Mouse (Mus musculus) lung, postnatal 14 days (tissue): Measurements from ENCODE around the gene Khk.

Experiments used
- DNase-seq: peaks from one replicate; pipeline ENCODE4 v3.0.0; 2021

The Khk gene

GRCm38 (mm10) chr5:30914101-30914635 is 7.1 kb upstream of the Khk start:
- DNase-seq: no peak

DNA sequence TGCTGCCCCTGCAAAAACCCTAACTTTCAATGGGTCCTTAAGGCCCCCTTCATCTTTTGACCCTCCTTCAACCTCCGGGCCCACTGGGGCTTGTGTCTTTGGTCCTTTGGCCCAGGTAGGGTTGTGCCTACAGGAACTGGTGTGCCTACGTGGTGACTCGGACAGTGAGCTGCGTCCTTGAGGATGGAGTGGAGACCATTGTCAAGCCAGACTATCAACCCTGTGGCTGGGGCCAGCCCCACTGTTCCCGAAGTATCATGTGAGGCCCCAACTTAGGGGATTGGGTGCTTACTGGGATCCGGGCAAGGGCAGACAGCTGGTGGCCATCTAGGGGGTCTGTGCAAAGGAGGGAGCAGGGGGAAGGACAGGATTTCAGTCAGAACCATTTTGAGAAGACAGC is 6.4 kb upstream of the Khk start:
- DNase-seq: no peak

- DNase-seq: no peak
These were observed 5.8 kb upstream of the Khk start for GRCm38 (mm10) chr5:30915456-30915855.

DNA sequence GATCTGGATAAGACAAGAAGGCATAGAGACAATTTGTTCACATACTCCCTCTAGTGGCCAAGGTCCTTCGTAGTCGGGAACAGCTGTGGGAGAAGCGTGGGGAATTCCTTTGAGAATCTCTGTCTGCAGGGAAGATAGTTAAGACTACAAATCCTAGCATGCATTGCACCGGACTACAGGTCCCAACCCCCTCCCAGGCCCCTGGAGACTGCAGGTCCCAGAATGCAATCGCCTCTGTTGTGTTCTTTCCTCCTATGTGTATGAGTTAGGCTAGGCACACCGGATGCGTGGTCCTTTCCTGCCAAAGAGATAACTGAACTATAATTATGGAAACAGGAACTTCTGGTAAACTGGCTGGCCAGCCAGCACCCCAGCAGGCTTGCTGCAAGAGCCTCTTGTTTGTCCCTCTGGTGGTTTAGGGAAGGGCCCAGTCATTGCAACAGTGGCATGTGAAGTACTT is 5.2 kb upstream of the Khk start:
- peak; percentile 86 for DNase-seq

- DNase-seq: no peak
These were observed 4.4 kb upstream of the Khk start for GRCm38 (mm10) chr5:30916841-30917240.

DNA sequence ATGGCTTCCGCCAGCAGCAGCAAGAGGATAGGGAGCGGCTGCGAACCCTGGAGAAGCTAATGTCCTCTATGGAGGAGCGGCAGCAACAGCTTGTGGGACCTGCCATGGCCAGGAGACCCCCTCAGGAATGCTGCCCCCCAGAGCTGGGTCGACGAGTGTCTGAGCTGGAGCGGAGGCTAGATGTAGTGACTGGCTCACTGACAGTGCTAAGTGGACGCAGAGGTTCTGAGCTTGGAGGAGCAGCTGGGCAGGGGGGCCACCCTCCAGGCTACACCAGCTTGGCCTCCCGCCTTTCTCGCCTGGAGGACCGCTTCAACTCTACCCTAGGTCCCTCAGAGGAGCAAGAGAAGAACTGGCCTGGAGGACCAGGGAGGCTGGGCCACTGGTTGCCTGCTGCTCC is 3.9 kb upstream of the Khk start:
- no peak for DNase-seq

- DNase-seq: no peak
These were observed 3.1 kb upstream of the Khk start for GRCm38 (mm10) chr5:30917891-30918670.

GRCm38 (mm10) chr5:30918691-30919090 is 2.5 kb upstream of the Khk start:
- DNase-seq: no peak

DNA sequence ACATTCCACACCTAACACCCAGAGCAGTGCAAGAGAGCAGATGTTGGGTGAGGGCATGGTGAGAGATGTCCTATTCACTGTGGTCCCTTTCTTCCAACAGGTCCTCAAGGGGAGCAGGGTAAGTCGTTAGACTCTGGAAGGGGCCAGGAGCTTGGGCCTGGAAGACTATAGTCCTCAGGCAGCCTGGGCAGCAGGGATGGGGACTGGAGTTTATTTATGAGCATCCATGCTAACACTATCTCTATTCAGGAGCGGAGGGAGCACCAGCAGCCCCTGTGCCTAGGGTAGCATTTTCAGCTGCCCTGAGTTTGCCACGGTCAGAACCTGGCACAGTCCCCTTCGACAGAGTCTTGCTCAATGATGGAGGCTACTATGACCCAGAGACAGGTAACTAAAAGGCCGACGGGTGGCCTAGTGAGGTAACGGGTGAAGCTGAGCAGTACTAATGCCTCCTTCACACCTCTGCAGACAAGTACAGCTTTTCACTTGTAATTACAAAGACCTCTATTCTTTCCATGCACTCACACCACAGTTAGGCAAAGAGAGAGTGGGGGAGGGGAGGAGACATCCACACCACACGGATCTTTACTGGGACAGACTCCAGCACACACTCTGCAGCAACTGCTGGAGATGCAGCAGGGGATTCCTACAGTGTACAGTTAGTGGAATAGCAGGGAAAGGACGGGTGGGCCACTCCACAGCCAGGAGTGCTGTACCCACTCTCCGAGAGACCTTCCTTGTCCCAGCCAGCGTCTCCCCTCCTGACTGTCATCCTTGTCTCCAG is 1.2 kb upstream of the Khk start:
- DNase-seq: no peak

GRCm38 (mm10) chr5:30920621-30921020 is 610 bp upstream of the Khk start:
- DNase-seq: peak; percentile 42

DNA sequence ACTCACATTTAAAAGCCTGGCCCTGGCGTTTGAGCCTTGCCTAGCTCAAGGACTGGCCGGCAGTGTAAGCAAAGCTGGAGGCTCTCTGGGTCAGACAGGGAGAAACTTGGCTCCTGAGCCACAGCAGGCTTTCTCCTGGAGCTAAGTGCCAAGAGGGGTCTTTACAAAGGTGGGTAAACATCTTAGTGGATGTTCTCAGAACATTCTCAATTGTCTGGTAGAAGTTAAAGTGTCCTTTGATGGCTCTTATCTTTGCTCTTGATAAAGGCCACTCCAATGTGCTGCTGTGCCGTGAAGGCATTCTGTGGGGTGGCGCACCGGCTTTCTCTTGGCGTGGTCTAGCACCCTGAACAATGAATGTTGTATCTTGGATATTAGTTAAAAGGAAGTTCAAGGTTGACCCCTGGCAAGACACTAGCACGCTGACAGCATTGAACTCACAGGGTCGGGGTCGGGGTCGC is 1.4 kb downstream of the Khk start:
- DNase-seq: peak; percentile 14

- DNase-seq: no peak
These were observed 1.9 kb downstream of the Khk start for GRCm38 (mm10) chr5:30923119-30923518.

DNA sequence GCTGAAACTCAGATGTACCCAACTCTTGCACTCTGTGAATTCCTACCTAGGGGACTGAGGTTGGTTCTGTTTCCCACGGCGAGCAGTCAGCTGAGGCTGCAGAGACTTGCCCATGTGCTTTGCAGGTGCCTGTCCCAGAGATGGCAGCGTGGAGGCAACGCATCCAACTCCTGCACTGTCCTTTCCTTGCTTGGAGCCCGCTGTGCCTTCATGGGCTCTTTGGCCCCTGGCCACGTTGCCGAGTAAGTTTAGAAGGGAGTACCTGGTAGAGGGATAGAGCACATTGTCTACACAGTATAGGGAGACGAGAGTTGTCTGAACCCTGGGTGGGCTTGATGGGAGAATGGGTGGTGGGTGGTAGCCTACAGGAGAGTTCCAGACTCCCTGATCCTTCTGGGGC is 3.4 kb downstream of the Khk start:
- DNase-seq: no peak

GRCm38 (mm10) chr5:30925217-30925616 is 4.0 kb downstream of the Khk start:
- peak; percentile 12 for DNase-seq

GRCm38 (mm10) chr5:30926073-30926472 is 4.8 kb downstream of the Khk start:
- DNase-seq: no peak

DNA sequence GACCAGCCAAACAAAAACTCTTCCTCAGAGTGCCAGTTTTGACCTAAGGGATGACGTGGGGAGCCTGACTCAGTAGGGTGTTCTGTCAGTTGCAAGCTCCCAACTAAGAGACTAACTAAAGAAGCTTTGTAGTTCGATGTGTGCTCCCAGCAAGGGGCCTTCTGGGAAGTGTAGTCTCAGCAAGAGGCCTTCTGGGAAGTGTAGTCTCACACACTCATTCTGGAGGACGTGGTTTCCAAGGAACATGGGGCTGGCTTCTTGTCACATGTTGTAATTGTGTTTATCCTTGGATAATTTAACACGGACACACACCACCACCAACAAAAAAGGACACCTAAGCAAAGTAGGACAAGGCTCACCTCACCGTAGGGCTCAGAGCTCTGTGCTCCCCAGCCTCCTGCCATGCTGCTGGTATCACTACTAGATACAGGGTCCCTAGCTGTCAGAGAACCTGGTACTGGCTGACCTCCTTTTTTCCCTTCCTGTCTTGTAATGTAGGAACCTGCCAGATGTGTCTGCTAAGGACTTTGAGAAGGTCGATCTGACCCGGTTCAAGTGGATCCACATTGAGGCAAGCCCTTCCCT is 6.8 kb downstream of the Khk start:
- DNase-seq: peak; percentile 26

DNA sequence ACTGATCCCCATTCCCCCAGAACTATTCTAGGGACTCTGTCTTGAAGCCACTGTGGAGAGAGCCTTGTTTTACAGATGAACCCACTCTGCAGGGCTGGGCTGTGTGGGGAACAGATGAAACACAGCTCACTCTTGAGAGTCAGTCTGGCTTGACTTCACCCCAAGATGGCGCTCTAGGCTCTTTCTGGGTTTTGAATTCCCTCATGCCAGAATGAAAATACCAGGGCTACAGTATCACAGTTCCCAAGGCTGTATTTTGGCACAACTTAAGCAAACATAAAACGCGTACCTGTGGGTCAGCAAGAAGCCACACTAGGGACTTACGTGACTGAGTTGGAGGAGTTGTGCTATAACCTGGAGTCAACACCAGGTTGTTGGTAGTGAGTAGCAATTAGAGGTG is 8.9 kb downstream of the Khk start:
- DNase-seq: peak; percentile 86

GRCm38 (mm10) chr5:30930846-30931245 is 9.6 kb downstream of the Khk start:
- DNase-seq: no peak

DNA sequence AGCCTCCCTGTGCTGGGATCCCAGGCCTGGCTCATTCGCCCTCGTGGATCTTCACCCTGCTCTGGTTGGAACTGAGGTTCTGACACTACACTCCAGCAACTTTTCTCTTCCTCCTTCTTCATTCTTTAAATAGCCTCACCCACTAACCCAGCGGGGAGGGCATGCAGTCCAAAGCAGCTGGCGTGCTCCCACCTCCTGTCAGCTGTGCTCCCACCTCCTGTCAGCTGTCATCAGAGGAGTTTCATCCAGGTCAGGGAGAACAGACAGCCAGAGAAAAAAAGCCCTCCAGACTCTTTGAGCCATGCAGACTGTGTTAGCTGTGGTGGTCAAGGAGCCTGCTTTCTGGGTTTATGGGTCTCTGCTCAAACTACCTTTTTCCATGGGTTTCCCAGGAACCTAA is 10.1 kb downstream of the Khk start:
- no peak for DNase-seq

GRCm38 (mm10) chr5:30933705-30934104 is 12.5 kb downstream of the Khk start:
- DNase-seq: no peak

- no peak for DNase-seq
These were observed 13.7 kb downstream of the Khk start for GRCm38 (mm10) chr5:30934725-30935461.

GRCm38 (mm10) chr5:30943004-30943403 is 21.8 kb downstream of the Khk start:
- DNase-seq: peak; percentile 26

- no peak for DNase-seq
These were observed 23.1 kb downstream of the Khk start for GRCm38 (mm10) chr5:30944344-30944743.
